Mouse (Mus musculus) mature B cell (primary cell): ENCODE data around the gene Vgll4.

ENCODE experiments used
- in situ Hi-C: fragments of 300-500 bp; cut with MboI; formaldehyde crosslinking; loops from 2 replicates; pipeline ENCODE4 v1.14.3; 2019

Gene Vgll4

DNA sequence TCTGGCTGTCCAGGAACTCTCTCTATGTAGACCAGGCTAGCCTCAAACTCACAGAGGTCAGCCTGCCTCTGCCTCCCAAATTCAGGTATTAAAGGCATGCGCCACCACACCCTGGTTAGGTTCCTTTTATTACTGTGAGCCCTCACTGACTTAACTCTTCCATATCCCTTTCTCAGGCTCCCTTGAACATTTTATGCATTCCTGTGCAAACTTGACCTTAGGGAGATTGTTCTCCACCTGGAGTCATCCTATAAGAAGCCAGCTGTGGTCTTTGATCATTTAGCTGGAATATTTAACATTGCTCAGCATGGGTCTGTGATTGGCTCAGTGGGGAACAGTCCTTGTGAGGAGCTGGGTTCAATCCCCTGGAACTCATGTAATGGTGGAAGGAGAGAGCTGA, 4.5 kb upstream of the Vgll4 start:
- in situ Hi-C loops: no loop called here

DNA sequence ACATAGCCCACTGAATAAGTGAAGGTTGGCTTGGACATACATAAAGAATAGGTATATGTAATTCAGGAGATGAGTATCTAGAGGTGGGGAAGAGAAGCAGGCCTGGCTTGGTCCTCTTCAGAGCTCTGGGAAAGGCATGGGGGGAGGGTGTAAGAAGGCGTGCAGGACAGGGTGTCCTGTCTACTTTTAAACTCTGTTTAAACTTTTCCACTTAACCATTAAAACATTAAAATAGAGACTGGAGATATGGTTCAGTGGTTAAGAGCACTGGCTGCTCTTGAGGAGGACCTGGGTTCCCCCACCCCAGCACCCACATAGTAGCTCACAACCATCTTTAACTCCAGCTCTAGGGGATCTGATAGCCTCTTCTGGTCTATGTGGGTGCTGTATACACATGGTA, 3.2 kb upstream of the Vgll4 start:
- in situ Hi-C loops: no loop called here

- in situ Hi-C loops: no loop called here
Observed at GRCm38 (mm10) chr6:114970895-114971294, 1.1 kb upstream of the Vgll4 start.

DNA sequence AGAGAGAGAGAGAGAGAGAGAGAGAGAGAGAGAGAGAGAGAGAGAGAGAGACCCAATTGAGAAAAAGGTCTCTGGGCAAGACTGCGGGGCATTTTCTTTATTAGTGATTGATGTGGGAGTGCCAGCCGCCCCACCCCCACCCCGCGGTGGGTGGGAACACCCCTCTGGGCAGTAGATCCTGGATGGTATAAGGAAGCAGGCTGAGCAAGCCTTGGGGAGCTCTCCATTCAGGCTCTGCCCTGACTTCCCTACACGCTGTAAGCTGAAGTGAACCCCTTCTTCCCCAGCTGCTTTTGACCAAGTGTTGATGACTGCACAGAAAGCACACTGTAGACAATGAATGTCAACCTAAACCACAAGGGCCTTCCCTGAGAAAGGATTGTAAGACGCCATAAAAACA, 592 bp upstream of the Vgll4 start:
- in situ Hi-C loops: no loop called here

DNA sequence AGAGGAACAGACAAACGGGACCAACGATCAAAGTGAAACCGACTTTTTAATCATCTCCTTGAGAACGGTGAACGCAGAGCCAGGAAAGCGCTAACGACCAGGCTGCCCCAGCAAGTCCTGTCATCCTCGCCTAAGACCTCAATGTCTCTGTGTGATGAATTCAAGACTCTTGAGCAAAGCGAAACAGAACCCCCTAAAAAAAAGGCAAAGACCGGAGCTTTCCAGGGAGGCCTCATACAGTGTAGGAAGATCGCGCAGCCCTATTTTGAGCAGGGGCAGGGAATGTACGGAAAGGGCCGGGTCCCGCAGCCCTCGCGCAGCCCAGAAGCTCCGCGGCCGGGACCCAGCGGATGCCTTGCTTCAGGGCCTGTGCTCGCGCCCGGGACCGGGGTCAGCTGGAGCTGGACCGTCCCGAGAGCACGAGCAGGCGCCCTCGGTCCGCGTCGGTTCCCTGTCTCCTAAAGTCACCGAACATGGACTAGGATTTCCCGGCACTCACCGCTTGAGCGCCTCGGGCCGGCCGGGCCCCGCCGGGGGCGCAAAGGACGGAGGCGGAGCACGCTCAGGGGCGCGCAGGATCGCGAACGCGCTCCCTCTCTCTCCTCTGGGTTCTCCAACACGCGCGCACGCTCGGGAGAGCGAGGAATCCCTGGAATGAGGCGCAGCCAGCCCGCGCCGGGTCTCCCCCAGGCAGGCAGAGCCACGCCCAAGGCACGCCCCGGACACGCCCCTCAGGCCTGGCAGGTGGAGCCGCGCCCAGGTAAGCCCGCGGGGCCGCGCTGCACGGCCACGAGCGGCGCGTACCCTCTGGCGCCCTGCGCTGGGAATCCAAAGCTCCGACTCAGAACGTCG, 1.2 kb downstream of the Vgll4 start:
- in situ Hi-C loops: no loop called here

- in situ Hi-C loops: no loop called here
Observed at GRCm38 (mm10) chr6:114967623-114968022, 2.2 kb downstream of the Vgll4 start.

GRCm38 (mm10) chr6:114966396-114967154, 3.2 kb downstream of the Vgll4 start:
- in situ Hi-C loops: no loop called here

GRCm38 (mm10) chr6:114965802-114966201, 4.0 kb downstream of the Vgll4 start:
- in situ Hi-C loops: no loop called here

- in situ Hi-C loops: no loop called here
Observed at GRCm38 (mm10) chr6:114965396-114965795, 4.4 kb downstream of the Vgll4 start.

DNA sequence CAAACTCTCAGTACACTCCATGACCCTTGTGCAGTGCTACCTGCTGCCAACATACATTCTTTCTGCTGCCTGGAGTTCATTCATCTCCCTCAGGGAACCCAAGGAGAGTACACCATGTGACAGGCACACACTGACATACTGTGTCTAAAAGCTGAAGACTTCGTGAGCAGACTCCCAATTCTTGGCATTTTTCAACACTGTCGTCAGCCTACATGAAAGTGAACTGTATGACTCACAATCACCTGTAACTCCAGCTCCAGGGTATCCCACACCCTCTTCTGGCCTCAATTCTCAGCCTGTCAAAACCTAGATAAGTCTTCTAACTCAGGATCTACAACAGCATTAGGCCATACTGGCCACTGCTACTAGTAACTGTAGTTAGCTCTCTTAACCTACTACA, 5.6 kb downstream of the Vgll4 start:
- in situ Hi-C loops: no loop called here

DNA sequence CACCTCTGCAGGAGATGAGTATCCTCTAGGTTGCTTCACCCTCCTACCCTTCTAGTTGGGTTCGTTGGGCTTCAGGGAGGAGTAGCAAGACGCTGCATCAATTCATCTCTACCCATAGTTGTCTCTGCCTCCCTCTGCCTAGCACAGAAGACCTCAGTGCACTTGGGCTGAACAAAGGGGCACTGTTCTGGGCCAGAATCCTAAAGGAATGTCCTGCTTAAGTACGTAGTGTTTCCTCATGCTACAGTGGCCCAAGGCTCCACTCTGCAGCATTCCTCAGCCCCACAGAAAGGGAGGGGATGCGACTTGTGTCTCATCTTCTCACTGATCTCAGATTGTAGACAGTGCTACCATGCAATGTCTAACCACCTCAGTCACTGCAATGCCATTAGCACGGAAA, 6.2 kb downstream of the Vgll4 start:
- in situ Hi-C loops: no loop called here

DNA sequence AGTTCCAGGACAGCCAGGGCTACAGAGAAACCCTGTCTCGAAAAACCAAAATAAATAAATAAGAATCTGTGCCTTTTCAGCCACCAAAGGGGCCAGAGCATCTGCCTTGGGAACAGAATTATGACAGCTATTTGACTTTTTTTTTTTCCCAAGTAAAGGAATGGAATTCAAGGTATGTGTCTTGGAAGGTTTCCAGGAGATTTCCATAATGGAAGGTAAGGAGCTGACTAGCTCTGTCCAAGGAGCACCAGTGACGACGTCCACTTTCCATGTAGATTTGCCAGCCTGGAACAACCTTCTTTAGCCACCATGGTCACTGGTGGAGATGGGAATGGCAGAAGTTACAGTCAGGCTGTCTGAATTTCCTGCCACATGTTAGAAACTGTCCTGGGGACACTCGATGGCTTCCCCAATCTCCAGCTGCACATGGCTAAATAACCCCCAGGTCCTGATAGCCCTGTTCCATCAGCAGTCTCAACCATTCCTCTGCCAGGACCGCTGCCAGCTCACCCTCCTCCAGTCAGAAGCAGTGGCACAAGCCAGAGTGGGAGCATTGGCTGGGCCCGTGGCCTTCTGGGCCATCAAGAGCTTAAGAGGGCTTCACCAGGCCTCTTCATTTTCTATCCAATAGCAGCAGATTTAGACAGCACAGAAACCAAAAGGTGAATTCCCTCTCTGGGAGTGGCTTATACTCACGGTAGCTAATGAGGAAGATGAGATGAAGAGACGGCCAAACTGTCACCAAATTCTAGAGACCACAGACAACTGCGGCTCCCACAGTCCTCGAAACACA, 8.3 kb downstream of the Vgll4 start:
- in situ Hi-C loops: no loop called here

DNA sequence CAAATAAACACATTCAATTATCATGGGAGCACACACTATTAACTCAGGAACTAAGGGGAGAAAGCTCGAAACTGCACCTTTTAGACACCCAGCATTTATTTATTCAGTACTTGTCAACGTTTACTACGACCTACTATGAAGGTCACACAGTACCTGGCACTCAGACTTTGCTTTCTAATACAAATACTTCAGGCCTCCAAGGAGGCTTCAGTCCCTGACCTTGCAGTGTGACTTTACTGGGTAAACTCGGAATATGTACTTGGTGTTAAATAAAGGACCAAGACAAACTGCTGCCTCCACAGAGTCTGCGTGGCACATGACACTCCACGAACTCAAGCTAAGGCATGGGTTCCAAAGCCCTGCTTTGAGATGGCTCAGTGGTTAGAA, 10.8 kb downstream of the Vgll4 start:
- in situ Hi-C loops: no loop called here

DNA sequence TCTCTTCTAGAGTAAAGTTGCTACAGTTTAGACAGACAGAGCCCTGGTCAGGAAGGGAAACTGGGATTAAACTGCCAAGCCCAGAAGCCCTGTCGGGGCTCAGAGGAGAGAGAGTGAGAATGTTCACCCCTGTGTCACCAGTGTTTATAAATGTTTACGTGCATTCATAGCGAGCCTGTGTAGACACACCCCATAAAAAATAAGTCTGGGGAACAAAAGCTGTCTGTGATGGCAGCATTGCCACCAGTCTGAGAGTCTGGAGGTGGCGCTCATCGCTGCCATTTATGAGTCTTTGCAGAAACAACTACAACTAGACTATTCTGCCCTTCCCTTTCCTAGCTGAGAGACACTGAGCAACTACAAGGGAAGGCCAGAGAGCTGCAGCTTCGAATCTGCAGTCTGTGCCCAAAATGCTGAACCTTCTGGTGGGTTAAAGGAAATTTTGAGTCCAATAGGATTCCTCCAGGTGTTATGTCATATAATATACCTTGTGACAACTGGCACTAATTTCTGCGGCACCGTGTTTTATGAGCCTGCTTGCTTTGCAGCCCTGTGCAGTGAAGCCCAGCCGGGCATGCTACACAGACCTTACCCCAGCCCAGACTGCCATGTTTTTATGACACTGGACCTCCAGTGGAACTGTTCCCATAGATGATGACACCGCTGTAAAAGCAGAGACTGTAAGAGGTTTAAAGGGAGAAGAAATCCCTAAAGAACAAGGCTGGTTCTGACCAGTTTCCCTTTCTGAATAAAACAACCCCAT, 11.4 kb downstream of the Vgll4 start:
- in situ Hi-C loops: no loop called here

DNA sequence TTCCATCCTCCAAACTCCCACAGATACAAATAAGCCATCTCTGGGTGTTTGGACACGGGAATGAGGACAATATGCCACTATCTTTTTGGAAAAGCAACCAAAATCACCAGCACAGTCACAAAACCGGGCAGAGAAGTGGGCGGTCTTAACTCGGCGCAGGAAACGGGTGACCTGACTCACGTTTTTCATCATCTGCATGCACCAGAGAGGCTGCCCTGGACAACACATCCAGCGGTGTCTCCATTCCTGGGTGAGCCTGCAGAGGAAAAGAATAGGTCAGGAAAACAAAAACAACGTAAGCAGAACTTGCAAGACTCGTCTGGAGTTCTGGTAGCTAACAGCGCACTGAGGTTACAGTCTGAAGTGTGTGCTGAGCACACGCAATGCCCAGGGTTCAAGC, 12.0 kb downstream of the Vgll4 start:
- in situ Hi-C loops: no loop called here

DNA sequence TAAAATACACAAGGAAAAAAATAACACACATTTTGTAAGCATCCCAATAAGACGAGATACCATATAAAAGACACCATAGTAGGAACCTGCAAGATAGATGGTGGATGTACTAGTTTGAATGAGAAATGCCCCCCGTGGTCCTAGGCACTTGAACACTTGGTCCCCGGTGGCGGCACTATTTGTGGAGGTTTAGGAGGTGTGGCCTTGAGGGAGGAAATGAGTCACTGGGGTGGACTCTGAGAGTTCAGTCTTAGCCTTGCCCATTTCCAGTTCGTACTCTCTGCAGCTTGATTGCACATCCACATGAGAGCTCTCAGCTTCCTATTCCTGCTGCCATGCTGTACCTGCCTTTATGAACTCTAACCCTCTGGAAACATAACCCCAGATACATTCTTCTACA, 15.3 kb downstream of the Vgll4 start:
- in situ Hi-C loops: no loop called here

- in situ Hi-C loops: no loop called here
Observed at GRCm38 (mm10) chr6:114953601-114954000, 16.2 kb downstream of the Vgll4 start.

- in situ Hi-C loops: no loop called here
Observed at GRCm38 (mm10) chr6:114952356-114952755, 17.4 kb downstream of the Vgll4 start.

DNA sequence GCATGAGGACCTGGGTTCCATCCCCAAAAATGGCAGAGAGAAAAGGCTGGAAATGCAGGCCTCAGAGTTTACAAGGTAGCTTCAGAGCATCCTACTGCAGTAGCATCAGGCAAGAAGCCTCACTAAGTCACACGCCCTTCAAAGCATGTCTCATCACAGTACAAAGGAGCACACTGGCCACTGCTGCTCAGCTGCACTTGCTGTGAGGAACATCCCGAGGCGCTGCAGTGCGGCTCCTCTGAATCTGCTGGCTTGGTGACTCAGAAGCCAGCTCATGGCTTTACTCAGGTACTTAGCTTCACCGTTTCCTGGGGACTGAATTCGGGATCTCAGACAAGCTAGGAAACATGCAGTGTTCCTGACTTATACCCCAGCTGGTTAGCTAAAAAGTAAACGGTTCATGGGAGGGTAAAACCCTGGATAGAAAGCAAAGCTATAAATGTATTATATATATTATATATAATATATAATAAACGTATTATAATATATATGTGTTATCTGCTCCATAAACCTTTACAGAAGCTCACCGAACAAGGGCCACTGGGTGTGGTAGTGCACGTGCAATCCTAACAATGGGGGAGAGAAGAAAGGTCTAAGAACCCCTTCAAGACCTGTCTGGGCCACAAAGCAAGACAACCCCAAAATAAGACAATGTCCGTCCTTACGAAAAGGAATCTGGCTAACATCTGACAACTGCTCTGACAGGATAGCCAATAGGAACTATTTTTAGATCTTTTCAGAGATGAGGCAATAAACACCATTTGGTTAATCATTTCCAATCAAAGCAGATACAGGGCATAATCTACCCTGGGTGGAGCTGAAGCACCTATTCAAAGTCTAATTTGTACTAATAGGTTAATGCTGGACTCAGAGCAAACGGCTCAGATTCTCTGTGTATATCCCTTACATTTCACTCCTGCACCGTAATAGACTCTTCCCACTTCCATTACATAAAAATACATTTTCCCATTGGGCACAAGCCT, 25.0 kb downstream of the Vgll4 start:
- in situ Hi-C loops: no loop called here

GRCm38 (mm10) chr6:114941201-114941849, 28.5 kb downstream of the Vgll4 start:
- in situ Hi-C loops: no loop called here
